Mouse (Mus musculus): ENCODE data around the gene Rasa4. TPM values are rescaled to one million over a fixed set of nuclear protein-coding genes. Genes with fewer than 3 reads are reported as not detected.
"Not testable (repeated sequence)": the region's sequence is repeated elsewhere in the genome, so short reads cannot be mapped to it uniquely, and the experiment has no call there.

The Rasa4 gene
- polyA plus RNA-seq, 1 experiment from 2014 or later: 10.4 TPM

DNA sequence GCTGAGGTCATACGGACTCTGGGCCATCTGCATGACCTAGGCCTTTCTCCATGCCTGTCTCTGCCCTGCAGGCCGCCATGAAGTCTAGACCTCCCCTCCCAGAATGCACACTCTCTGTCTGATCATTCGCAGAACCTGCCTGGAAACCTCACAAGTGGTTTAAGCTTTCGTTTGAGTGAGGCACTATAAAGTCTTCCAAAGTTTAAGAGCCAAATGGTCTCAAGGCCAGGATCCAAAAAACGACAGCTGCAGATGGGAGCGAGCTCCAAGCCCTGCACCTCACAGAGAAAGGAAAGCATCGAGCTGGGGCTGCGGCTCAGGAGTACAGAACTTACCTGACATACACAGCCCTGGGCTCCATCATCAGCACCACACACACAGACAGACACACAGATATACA, 68.6 kb downstream of the Rasa4 start:
- H3K9me3 ChIP-seq: no peaks in the 10 kb centered on the region
- H3K9ac ChIP-seq: no peak overlapping the region
- no peak overlapping the region for H3K4me3 ChIP-seq (replicated peaks)
- no peak overlapping the region for H3K4me2 ChIP-seq
- H3K27me3 ChIP-seq (replicated peaks): no peaks in the 10 kb centered on the region
- ATAC-seq (ENCODE audit: insufficient read depth, low FRiP score, low read depth): no peak
- no peaks in the 10 kb centered on the region for H3K4me1 ChIP-seq
- WGBS: 71% methylated on average over 8 of the region's 8 CpGs
- no peak overlapping the region for H3K27ac ChIP-seq
- H3K36me3 ChIP-seq: no peaks in the 10 kb centered on the region

DNA sequence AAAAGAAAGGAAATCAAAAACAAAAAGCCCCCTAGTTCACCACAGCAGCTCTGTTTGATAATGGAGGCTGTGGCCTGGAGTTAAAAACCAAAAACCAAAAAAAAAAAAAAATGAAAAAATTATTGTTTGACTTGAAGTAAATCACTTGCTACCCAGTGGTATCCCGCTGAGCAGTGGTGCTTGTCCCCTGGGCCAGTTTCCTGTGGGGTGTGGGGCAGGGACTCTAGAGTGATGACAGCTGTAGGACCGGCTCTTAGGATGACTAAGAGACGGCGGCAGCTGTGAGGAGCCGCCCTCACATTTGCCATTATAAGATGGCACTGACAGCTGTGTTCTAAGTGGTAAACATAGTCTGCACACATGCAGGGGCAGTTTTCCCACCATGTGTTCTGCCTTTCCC, 71.7 kb downstream of the Rasa4 start:
- no peaks in the 10 kb centered on the region for H3K4me1 ChIP-seq
- H3K4me2 ChIP-seq: no peak overlapping the region
- WGBS: 78% methylated on average over 5 of the region's 5 CpGs
- no peak overlapping the region for H3K9ac ChIP-seq
- H3K4me3 ChIP-seq (replicated peaks): no peak overlapping the region
- H3K27me3 ChIP-seq (replicated peaks): no peaks in the 10 kb centered on the region
- H3K9me3 ChIP-seq: no peaks in the 10 kb centered on the region
- H3K27ac ChIP-seq: no peak overlapping the region
- H3K36me3 ChIP-seq: no peaks in the 10 kb centered on the region
- ATAC-seq (ENCODE audit: insufficient read depth, low FRiP score, low read depth): no peak

DNA sequence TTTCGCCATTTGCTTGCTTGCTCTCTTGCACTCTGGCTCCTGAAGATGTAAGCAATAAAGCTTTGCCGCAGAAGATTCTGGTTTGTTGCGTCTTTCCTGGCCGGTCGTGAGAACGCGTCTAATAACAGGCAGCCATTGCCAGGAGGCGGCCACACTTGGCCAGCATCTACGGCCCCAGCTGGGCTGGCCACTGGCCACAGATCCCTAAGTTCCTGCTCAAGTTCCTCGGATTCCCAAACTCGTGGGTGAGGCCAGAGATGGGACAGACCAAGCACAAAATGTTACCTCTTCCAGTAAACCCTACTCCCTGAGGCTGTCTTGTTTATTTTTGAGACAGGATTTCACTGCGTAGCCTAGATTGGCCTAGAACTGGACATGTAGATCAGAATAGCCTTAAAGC, 76.4 kb downstream of the Rasa4 start:
- H3K4me3 ChIP-seq (replicated peaks); H3K9ac ChIP-seq; H3K27me3 ChIP-seq (replicated peaks); H3K36me3 ChIP-seq; H3K9me3 ChIP-seq; H3K4me2 ChIP-seq; H3K27ac ChIP-seq; H3K4me1 ChIP-seq; ATAC-seq (ENCODE audit: insufficient read depth, low FRiP score, low read depth): not testable (repeated sequence)
- WGBS: 86% methylated on average over 11 of the region's 12 CpGs

Small RNA genes lying within 50 kb of the gene (microRNA-seq; reads per million reads assigned to microRNA genes)
- not detected for gene Mir7035

Other genes with a start within 250 kb of the Rasa4 start
- gene Hspb1, start 196.0 kb upstream of the Rasa4 start, polyA plus RNA-seq (2015; fragmentation: Nextera tagmentation; extraction: Ambion mirVana): 291 and 451 TPM in 2 replicates
- gene Ywhag, start 149.3 kb upstream of the Rasa4 start, polyA plus RNA-seq (2015; fragmentation: Nextera tagmentation; extraction: Ambion mirVana): 167 and 173 TPM in 2 replicates
- gene Ssc4d, start 109.4 kb upstream of the Rasa4 start, polyA plus RNA-seq (2015; fragmentation: Nextera tagmentation; extraction: Ambion mirVana): 3.4 TPM in 2 replicates
- gene Zp3, start 103.8 kb upstream of the Rasa4 start, polyA plus RNA-seq (2015; fragmentation: Nextera tagmentation; extraction: Ambion mirVana): 1.7 TPM in 2 replicates
- gene Dtx2, start 89.1 kb upstream of the Rasa4 start, polyA plus RNA-seq (2015; fragmentation: Nextera tagmentation; extraction: Ambion mirVana): 22.9 and 25.4 TPM in 2 replicates
- 30.3 and 37.0 TPM in 2 replicates for gene Upk3b, start 45.4 kb upstream of the Rasa4 start, polyA plus RNA-seq (2015; fragmentation: Nextera tagmentation; extraction: Ambion mirVana)
- gene Upk3bl, start 29.4 kb upstream of the Rasa4 start, polyA plus RNA-seq (2015; fragmentation: Nextera tagmentation; extraction: Ambion mirVana): 72.2 and 117 TPM in 2 replicates
- gene Polr2j, start 32.7 kb downstream of the Rasa4 start, polyA plus RNA-seq (2015; fragmentation: Nextera tagmentation; extraction: Ambion mirVana): 209 and 218 TPM in 2 replicates
- 27.2 and 28.5 TPM in 2 replicates for gene Lrwd1, start 52.2 kb downstream of the Rasa4 start, polyA plus RNA-seq (2015; fragmentation: Nextera tagmentation; extraction: Ambion mirVana)
- 16.5 and 17.1 TPM in 2 replicates for gene Alkbh4, start 52.2 kb downstream of the Rasa4 start, polyA plus RNA-seq (2015; fragmentation: Nextera tagmentation; extraction: Ambion mirVana)
- 7.0 and 7.5 TPM in 2 replicates for gene Orai2, start 86.8 kb downstream of the Rasa4 start, polyA plus RNA-seq (2015; fragmentation: Nextera tagmentation; extraction: Ambion mirVana)
- 36.8 and 41.7 TPM in 2 replicates for gene Prkrip1, start 115.0 kb downstream of the Rasa4 start, polyA plus RNA-seq (2015; fragmentation: Nextera tagmentation; extraction: Ambion mirVana)
- gene Sh2b2, start 162.6 kb downstream of the Rasa4 start, polyA plus RNA-seq (2015; fragmentation: Nextera tagmentation; extraction: Ambion mirVana): 3.1 and 3.4 TPM in 2 replicates